Comparison of ENCODE assay signal across 8 mouse cellular contexts in the genomic region with DNA sequence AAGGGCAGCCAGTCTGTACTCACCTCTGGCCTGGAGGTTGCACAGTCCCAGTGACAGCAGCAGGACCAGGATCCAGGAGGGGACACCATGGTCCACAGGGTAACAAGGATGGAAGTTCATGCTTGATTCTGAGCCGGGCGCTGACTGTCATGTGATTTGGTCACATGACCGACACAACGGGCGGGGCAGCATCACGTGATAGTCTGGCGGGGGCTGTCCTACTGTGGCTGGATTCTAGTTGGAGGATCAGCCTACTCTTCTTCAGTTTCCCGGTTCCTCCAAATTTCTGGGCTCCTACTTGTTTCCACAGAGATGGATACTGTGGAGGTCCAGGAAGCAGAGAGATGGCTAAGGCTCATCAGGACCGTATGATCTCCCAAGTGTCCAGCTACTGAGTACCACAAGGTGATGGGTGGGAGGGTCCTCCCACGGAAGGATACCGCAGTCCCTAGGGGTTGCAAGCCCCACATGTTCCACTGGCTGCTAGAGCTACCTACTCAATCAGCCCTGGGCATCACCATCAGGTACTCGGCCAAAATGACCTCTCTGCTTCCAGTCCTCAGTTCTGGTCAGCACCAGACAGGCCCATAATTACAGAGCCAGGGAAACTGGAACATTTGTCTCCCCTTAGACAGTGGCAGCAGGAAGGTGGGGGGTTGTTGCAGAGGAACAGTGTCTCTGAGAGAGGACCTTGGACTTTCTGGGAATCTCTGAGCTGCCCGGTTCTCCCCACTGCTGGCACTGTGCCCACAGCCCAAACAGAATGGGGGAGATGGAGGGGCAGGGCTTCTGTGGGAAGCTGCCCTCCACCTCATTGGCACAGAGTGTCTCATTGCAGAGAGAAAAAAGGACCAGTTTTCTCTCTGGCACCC. TPM values are rescaled to one million over a fixed set of nuclear protein-coding genes. Genes with fewer than 3 reads are reported as not detected.
DNase-seq lines count a peak whose midpoint lies in the region; ATAC-seq lines count a peak whose summit lies in the region.

A gene (minus strand): TSS at position 152 of the 872 bp plus-strand sequence.

- peak within 1 kb of the TSS; percentile 40 for H3K4me3 ChIP-seq in intestine, embryonic 14.5 days (ENCODE audit: low read depth, low read length)

- H3K27ac ChIP-seq in intestine, embryonic 14.5 days (ENCODE audit: low read depth), result no peak within 1 kb of the TSS

- H3K27me3 ChIP-seq in intestine, embryonic 14.5 days (replicated peaks; ENCODE audit: control insufficient read depth, insufficient read depth, low read length), result no peaks in the 10 kb centered on the region

- intact Hi-C loops in left cerebral cortex, postnatal 10 days (cut with DNase I), result no loop called here

- no peaks in the 10 kb centered on the region for H3K9me3 ChIP-seq in intestine, embryonic 14.5 days (ENCODE audit: control insufficient read depth, low read length)

- WGBS in intestine, embryonic 14.5 days, result 2% methylated on average over 13 of the region's 13 CpGs

- H3K4me1 ChIP-seq in intestine, embryonic 14.5 days (replicated peaks; ENCODE audit: control insufficient read depth, insufficient read depth, low read length), result peaks cover 12% of the 10 kb centered on the region

- peak within 1 kb of the TSS; percentile 95 for H3K4me2 ChIP-seq in intestine, embryonic 14.5 days (ENCODE audit: low read length)

- peak within 1 kb of the TSS; percentile 45 for H3K9ac ChIP-seq in intestine, embryonic 14.5 days (ENCODE audit: low read length)

- DNase-seq in adrenal gland, adult 8-10 months, result peak; percentile 71
- peak; percentile 92 for DNase-seq in embryo, embryonic 11 days
- peak; percentile 70 for DNase-seq in gastrocnemius, postnatal 25 days
- DNase-seq in intestine, embryonic 14.5 days (ENCODE audit: low spot score), result peak; percentile 93
- DNase-seq in left cerebral cortex, postnatal 10 days (ENCODE audit: extremely low spot score in 1 of 2, low spot score in 2 of 2), result peak; percentile 83 to 90
- DNase-seq in right cerebral cortex, postnatal 10 days (ENCODE audit: low spot score in 2 of 2), result peak; percentile 89 to 93
- DNase-seq in urinary bladder, postnatal 36 days (ENCODE audit: low spot score in 2 of 2), result peak; percentile 64 to 78

- ATAC-seq in intestine, embryonic 14.5 days (replicated peaks; ENCODE audit: low FRiP score, low TSS enrichment, low read depth), result peak; percentile 76
- peak; percentile 70 for ATAC-seq in megakaryocyte progenitor cell, adult 5-6 weeks (replicated peaks; ENCODE audit: poor library complexity)

- peaks cover 21% of the 10 kb centered on the region for H3K36me3 ChIP-seq in intestine, embryonic 14.5 days (ENCODE audit: control insufficient read depth, insufficient read depth, low read length)

RNA-seq across cellular contexts. Expression of the gene that starts here (rescaled TPM):
- 10 to 100 TPM; 39.8 to 59.1 (median 45.7) TPM for total RNA-seq in adrenal gland, adult 8-10 months (2022)
- 10 to 100 TPM; 10.1 to 10.4 TPM for total RNA-seq in gastrocnemius, postnatal 25 days (2021)
- polyA plus RNA-seq in intestine, embryonic 14.5 days (2014; fragmentation: Nextera tagmentation; extraction: Ambion mirVana), result 24.1 and 26.5 TPM in 2 replicates
- total RNA-seq in left cerebral cortex, postnatal 10 days (2021), result 10 to 100 TPM; 24.7 to 28.5 TPM
- total RNA-seq in megakaryocyte progenitor cell, adult 5-6 weeks (2015), result 15.8 and 16.3 TPM in 2 replicates
- 19.1 and 32.9 TPM in 2 replicates for total RNA-seq in megakaryocyte progenitor cell, adult 5-6 weeks (2017)
